Mouse (Mus musculus) kidney, postnatal 14 days (tissue): ENCODE measurements at regions not wholly inside any gene's neighbourhood (a gene's known extent, or its start where the extent isn't known, plus 50 kb on each side); places are given as distances from the start of the nearest gene placed in this dataset.

ENCODE experiments used
- DNase-seq: peaks from one replicate; pipeline ENCODE4 v3.0.0; 2022; ENCODE audit warnings: mixed read lengths

- DNase-seq = no peak
Measured at GRCm38 (mm10) chr6:75281506-75282194, 1215.9 kb downstream of the Gm9008 start.

GRCm38 (mm10) chr6:75254076-75254414 lies 1243.5 kb downstream of the Gm9008 start:
- no peak for DNase-seq

GRCm38 (mm10) chr6:75253357-75254075 lies 1244.1 kb downstream of the Gm9008 start:
- DNase-seq = peak; percentile 7

GRCm38 (mm10) chr6:75215515-75215914 lies 1282.1 kb downstream of the Gm9008 start:
- no peak for DNase-seq

- no peak for DNase-seq
Measured at GRCm38 (mm10) chr6:75212721-75213475, 1284.7 kb downstream of the Gm9008 start.
